13 mouse cellular contexts compared by ENCODE assay signal in the genomic region with DNA sequence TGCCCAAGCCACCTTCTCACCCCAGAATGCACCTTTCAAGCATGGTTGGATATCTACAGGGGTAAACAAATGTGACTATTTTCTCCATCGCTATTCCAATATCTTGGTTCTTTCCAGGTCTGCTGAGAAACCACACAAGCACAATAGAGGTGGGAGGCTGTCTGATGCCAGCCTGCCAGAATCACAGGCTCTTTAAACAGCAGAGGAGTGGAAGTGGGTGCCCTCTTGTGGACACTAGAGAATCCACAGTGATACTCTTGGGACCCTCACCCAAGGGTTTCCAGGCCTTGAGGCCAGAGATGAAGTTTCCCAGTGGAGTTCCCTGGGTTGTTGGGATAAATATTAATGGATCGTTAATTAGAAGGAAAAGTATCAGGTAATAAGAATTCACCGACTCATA.
DNase-seq lines count a peak whose midpoint lies in the region; ATAC-seq and TF ChIP-seq lines count a peak whose summit lies in the region.
"Had no signal": no experiment of that assay in that cellular context is flagged by ENCODE, and none has a peak within 500 bp of the region (broad histone marks: within the 10 kb centered on the region; RNA-seq: fewer than 3 reads in every experiment).

No protein-coding gene starts in this region.

- no peaks in the 10 kb centered on the region for H3K36me3 ChIP-seq in CH12.LX (replicated peaks in 1 of 2; ENCODE audit: control insufficient read depth in 1 of 2, insufficient read depth in 1 of 2, low read length in 1 of 2)
- no peaks in the 10 kb centered on the region for H3K36me3 ChIP-seq in hindbrain, embryonic 15.5 days
- H3K36me3 ChIP-seq: embryonic facial prominence, embryonic 15.5 days; intestine, embryonic 15.5 days; limb, embryonic 13.5 days had no signal

- H3K4me1 ChIP-seq in CH12.LX (ENCODE audit: control insufficient read depth in 1 of 2, insufficient read depth in 2 of 2) = no peaks in the 10 kb centered on the region
- H3K4me1 ChIP-seq in hindbrain, embryonic 15.5 days (replicated peaks) = peaks cover 21% of the 10 kb centered on the region
- H3K4me1 ChIP-seq: embryonic facial prominence, embryonic 15.5 days; intestine, embryonic 15.5 days; limb, embryonic 13.5 days had no signal

- TF ChIP-seq EP300 in CH12.LX (IDR thresholded peaks at IDR 0.05; ENCODE audit: low read length) = no peak

- in situ Hi-C loops in CH12.LX (cut with MboI; ENCODE audit: low pct_ligation_motif_present, low pct_unique_long_range_greater_than_20kb, low sequenced_read_pairs) = no loop called here

- no peak overlapping the region for H3K4me2 ChIP-seq in CH12.LX (ENCODE audit: insufficient read depth, low read depth, poor library complexity, severe bottlenecking)
- no peak overlapping the region for H3K4me2 ChIP-seq in hindbrain, embryonic 15.5 days
- H3K4me2 ChIP-seq: embryonic facial prominence, embryonic 15.5 days; intestine, embryonic 15.5 days; limb, embryonic 13.5 days had no signal

- ATAC-seq in hindbrain, embryonic 15.5 days (ENCODE audit: low FRiP score, low read depth) = 0 out of 2 replicates have a peak, but pooled peaks have one; percentile 57
- ATAC-seq: intestine, embryonic 15.5 days had no signal

- no peaks in the 10 kb centered on the region for H3K79me2 ChIP-seq in CH12.LX (replicated peaks; ENCODE audit: control insufficient read depth, extremely low read depth, insufficient read depth, poor library complexity, severe bottlenecking)

- peak; percentile 17 for DNase-seq in layer of hippocampus, adult 11-12 months (ENCODE audit: low spot score)
- no peak for DNase-seq in layer of hippocampus, adult 9-10 months (ENCODE audit: low spot score)
- DNase-seq in CH12.LX (ENCODE audit: extremely low read depth) (no peak), ES-CJ7 (ENCODE audit: low read depth, low spot score) (peak; percentile 45)
- no peak for DNase-seq in yolk sac, embryonic 10.5 days (ENCODE audit: low spot score)
- DNase-seq in B cell, adult 2 months = no peak
- DNase-seq in kidney, adult 8-10 months = no peak
- DNase-seq: adrenal gland, adult 2 months; thymus, postnatal 14 days had no signal

- dilution Hi-C loops in CH12.LX (cut with MboI; ENCODE audit: extremely low pct_ligation_motif_present, extremely low pct_unique_long_range_greater_than_20kb, low sequenced_read_pairs) = no loop called here

- no peak for TF ChIP-seq POLR2A in CH12.LX (IDR thresholded peaks at IDR 0.05; ENCODE audit: low read depth, low read length)

- H3K27me3 ChIP-seq in CH12.LX (replicated peaks) = peaks cover 61% of the 10 kb centered on the region
- H3K27me3 ChIP-seq in hindbrain, embryonic 15.5 days = no peaks in the 10 kb centered on the region
- H3K27me3 ChIP-seq: embryonic facial prominence, embryonic 15.5 days; intestine, embryonic 15.5 days; limb, embryonic 13.5 days had no signal

- 69% methylated on average over 3 of the region's 3 CpGs for WGBS in hindbrain, embryonic 15.5 days

- no peak overlapping the region for H3K27ac ChIP-seq in CH12.LX (ENCODE audit: insufficient read depth, low read depth)
- peak overlapping the region; percentile 53; the same call in 1 of the 2 replicates for H3K27ac ChIP-seq in hindbrain, embryonic 15.5 days (replicated peaks)
- H3K27ac ChIP-seq: embryonic facial prominence, embryonic 15.5 days; intestine, embryonic 15.5 days; limb, embryonic 13.5 days had no signal

- TF ChIP-seq CTCF in CH12.LX (conservative IDR thresholded peaks at IDR 0.05 in 1 of 2, IDR thresholded peaks at IDR 0.05 in 1 of 2; ENCODE audit: low read depth in 2 of 2, low read length in 2 of 2) = peak in 1 of 2 experiments; percentile 62; a peak in 2 of 4 replicates

- TF ChIP-seq RAD21 in CH12.LX (IDR thresholded peaks at IDR 0.05; ENCODE audit: low read depth, low read length) = peak; percentile 45

- no peaks in the 10 kb centered on the region for H3K9me3 ChIP-seq in CH12.LX (replicated peaks; ENCODE audit: low read length)
- no peaks in the 10 kb centered on the region for H3K9me3 ChIP-seq in hindbrain, embryonic 15.5 days
- H3K9me3 ChIP-seq: embryonic facial prominence, embryonic 15.5 days; intestine, embryonic 15.5 days; limb, embryonic 13.5 days had no signal

- no peak overlapping the region for H3K9ac ChIP-seq in CH12.LX (ENCODE audit: insufficient read depth, low read depth)
- H3K9ac ChIP-seq in hindbrain, embryonic 15.5 days = no peak overlapping the region
- H3K9ac ChIP-seq: embryonic facial prominence, embryonic 15.5 days; intestine, embryonic 15.5 days; limb, embryonic 13.5 days had no signal

- H3K4me3 ChIP-seq in CH12.LX (replicated peaks in 1 of 3; ENCODE audit: low read depth in 2 of 3, low read length in 2 of 3, poor library complexity in 1 of 3) = no peak overlapping the region
- no peak overlapping the region for H3K4me3 ChIP-seq in hindbrain, embryonic 15.5 days
- H3K4me3 ChIP-seq: embryonic facial prominence, embryonic 15.5 days; intestine, embryonic 15.5 days; limb, embryonic 13.5 days had no signal

TF ChIP-seq in CH12.LX, 34 proteins besides CTCF, POLR2A, EP300 and RAD21:
- TF ChIP-seq GABPA (IDR thresholded peaks at IDR 0.05; ENCODE audit: insufficient replicate concordance, low read depth, low read length) (no peak), SMC3 (IDR thresholded peaks at IDR 0.05; ENCODE audit: low read depth, low read length) (peak; percentile 58)

Comparison
In these comparisons a context has a peak if more than half of its experiments do, and no peak if none do; other contexts are left out.
1. DNase-seq: peak in layer of hippocampus, adult 11-12 months (single experiment) and ES-CJ7 (single experiment); none in layer of hippocampus, adult 9-10 months (single experiment), CH12.LX (single experiment), yolk sac, embryonic 10.5 days (single experiment), B cell, adult 2 months (0 of 2) and kidney, adult 8-10 months (0 of 2).